Mouse (Mus musculus) embryonic facial prominence, embryonic 10.5 days (tissue): ENCODE data around the gene Lmbr1l. TPM values are rescaled to one million over a fixed set of nuclear protein-coding genes. Genes with fewer than 3 reads are reported as not detected.

Source experiments
- DNase-seq: peaks from one replicate; pipeline ENCODE4 v3.0.0-alpha.2; 2017; ENCODE audit warnings: low spot score
- H3K27ac ChIP-seq: fragments of 300-500 bp; sonication (generic); replicated peaks from 2 replicates; pipeline ENCODE4 v1.5.1; 2016; ENCODE audit warnings: mild to moderate bottlenecking
- H3K27me3 ChIP-seq: fragments of 300-500 bp; sonication (generic); replicated peaks from 2 replicates; pipeline ENCODE4 v1.6.1; 2016; ENCODE audit warnings: low read depth, mild to moderate bottlenecking; ENCODE audit not compliant: poor library complexity, severe bottlenecking
- H3K36me3 ChIP-seq: fragments of 300-500 bp; sonication (generic); replicated peaks from 2 replicates; pipeline ENCODE4 v1.6.1; 2016; ENCODE audit warnings: mild to moderate bottlenecking, moderate library complexity
- H3K4me1 ChIP-seq: fragments of 300-500 bp; sonication (generic); 2 replicates; pipeline ENCODE4 v1.6.1; 2016
- H3K4me3 ChIP-seq: fragments of 300-500 bp; sonication (generic); 2 replicates; pipeline ENCODE4 v1.5.1; 2016; ENCODE audit warnings: mild to moderate bottlenecking, moderate library complexity
- H3K9me3 ChIP-seq: fragments of 300-500 bp; sonication (generic); 2 replicates; pipeline ENCODE4 v1.6.1; 2016; ENCODE audit warnings: mild to moderate bottlenecking
- WGBS: fragments of 180-500 bp; shearing (Covaris S2); methylation state at CpG from one replicate; pipeline ENCODE4 v1.1.7; 2016; 5-methylcytosine and 5-hydroxymethylcytosine counted together
- polyA plus RNA-seq: library from polyadenylated mRNA; unstranded; fragments of >200 nt; fragmentation: Nextera tagmentation; extraction: Ambion mirVana; gene quantifications from 2 replicates; pipeline ENCODE4 v1.2.1, GENCODE M21; 2016

The Lmbr1l gene
- polyA plus RNA-seq, 1 experiment from 2014 or later = 26.9 TPM

DNA sequence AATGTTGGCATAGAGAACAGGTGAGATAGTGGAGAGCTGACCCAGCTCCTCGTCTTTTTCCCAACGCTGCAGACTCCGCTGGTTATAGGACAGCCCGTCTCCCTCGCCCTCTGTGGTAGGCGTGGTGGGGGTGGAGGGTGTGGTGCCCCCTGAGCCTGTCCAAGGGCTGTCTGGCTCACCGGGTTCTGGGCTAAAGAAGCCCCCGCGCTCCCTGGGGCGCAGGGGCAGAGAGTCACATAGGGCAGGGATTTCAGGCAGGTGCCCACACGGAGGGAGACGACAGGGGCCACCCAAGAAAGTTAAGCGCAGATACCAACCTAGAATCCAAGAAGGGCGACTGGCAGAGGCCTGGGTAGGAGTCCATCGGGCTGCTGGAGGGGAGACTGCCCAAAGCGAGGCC is 63.8 kb downstream of the Lmbr1l start:
- DNase-seq = no peak
- Histone ChIP-seq H3K36me3 (peaks cover 100% of the 10 kb centered on the region), H3K9me3 (no peaks in the 10 kb centered on the region), H3K27me3 (no peaks in the 10 kb centered on the region), H3K4me3 (no peak overlapping the region), H3K27ac (no peak overlapping the region), H3K4me1 (no peaks in the 10 kb centered on the region)
- WGBS = 95% methylated on average over 16 of the region's 16 CpGs

Other genes with a start within 250 kb of the Lmbr1l start
- gene Rnd1, start 240.8 kb downstream of the Lmbr1l start, polyA plus RNA-seq = 0.88 and 1.5 TPM in 2 replicates
- 0.60 and 0.80 TPM in 2 replicates for gene Ccdc65, start 210.0 kb downstream of the Lmbr1l start, polyA plus RNA-seq
- gene Fkbp11, start 190.0 kb downstream of the Lmbr1l start, polyA plus RNA-seq = 23.2 and 26.3 TPM in 2 replicates
- gene Arf3, start 155.0 kb downstream of the Lmbr1l start, polyA plus RNA-seq = 41.6 and 43.1 TPM in 2 replicates
- gene Wnt10b, start 140.1 kb downstream of the Lmbr1l start, polyA plus RNA-seq = 0.34 and 0.40 TPM in 2 replicates
- 1.0 and 1.5 TPM in 2 replicates for gene Wnt1, start 128.4 kb downstream of the Lmbr1l start, polyA plus RNA-seq
- gene Ddn, start 108.7 kb downstream of the Lmbr1l start, polyA plus RNA-seq = not detected in 2 replicates
- 83.5 and 85.3 TPM in 2 replicates for gene Prkag1, start 86.7 kb downstream of the Lmbr1l start, polyA plus RNA-seq
- gene Kmt2d, start 47.0 kb downstream of the Lmbr1l start, polyA plus RNA-seq = 12.1 and 12.7 TPM in 2 replicates
- 29.2 and 29.5 TPM in 2 replicates for gene Rhebl1, start 23.7 kb downstream of the Lmbr1l start, polyA plus RNA-seq
- 0.31 and 0.34 TPM in 2 replicates for gene Dhh, start 19.7 kb downstream of the Lmbr1l start, polyA plus RNA-seq
- 2,343 and 2,408 TPM in 2 replicates for gene Tuba1b, start 16.3 kb upstream of the Lmbr1l start, polyA plus RNA-seq
- not detected in 2 replicates for gene Gm49450, start 35.3 kb upstream of the Lmbr1l start, polyA plus RNA-seq
- 2,739 and 2,840 TPM in 2 replicates for gene Tuba1a, start 35.5 kb upstream of the Lmbr1l start, polyA plus RNA-seq
- 141 and 144 TPM in 2 replicates for gene Tuba1c, start 111.7 kb upstream of the Lmbr1l start, polyA plus RNA-seq
- 3.7 and 6.3 TPM in 2 replicates for gene Prph, start 136.9 kb upstream of the Lmbr1l start, polyA plus RNA-seq
- gene Troap, start 156.3 kb upstream of the Lmbr1l start, polyA plus RNA-seq = 49.8 and 53.1 TPM in 2 replicates
- 0.36 and 0.52 TPM in 2 replicates for gene C1ql4, start 169.6 kb upstream of the Lmbr1l start, polyA plus RNA-seq
- gene Dnajc22, start 174.9 kb upstream of the Lmbr1l start, polyA plus RNA-seq = 1.1 and 1.6 TPM in 2 replicates
- 60.1 and 62.1 TPM in 2 replicates for gene Spats2, start 207.7 kb upstream of the Lmbr1l start, polyA plus RNA-seq